Mouse (Mus musculus) heart, embryonic 15.5 days (tissue): ENCODE results near the gene Cyp2c68. TPM values are rescaled to one million over a fixed set of nuclear protein-coding genes. Genes with fewer than 3 reads are reported as not detected.
"Not testable (repeated sequence)": the region's sequence is repeated elsewhere in the genome, so short reads cannot be mapped to it uniquely, and the experiment has no call there.

Experiments
- ATAC-seq: fragments of 200-750 bp; cut with Nextera tagmentation; replicated peaks from 2 replicates; pipeline ENCODE4 v1.8.0; 2017; ENCODE audit warnings: low read depth, moderate TSS enrichment; ENCODE audit not compliant: insufficient number of reproducible peaks, insufficient read depth, low FRiP score
- H3K27ac ChIP-seq: fragments of 300-500 bp; sonication (generic); 2 replicates; pipeline ENCODE4 v1.5.1; 2015; ENCODE audit warnings: mild to moderate bottlenecking, inconsistent platforms
- H3K27me3 ChIP-seq: fragments of 300-500 bp; sonication (generic); 2 replicates; pipeline ENCODE4 v1.6.1; 2015; ENCODE audit warnings: inconsistent platforms
- H3K36me3 ChIP-seq: fragments of 300-500 bp; sonication (generic); 2 replicates; pipeline ENCODE4 v1.6.1; 2015; ENCODE audit warnings: mild to moderate bottlenecking, inconsistent platforms
- H3K4me1 ChIP-seq: fragments of 300-500 bp; sonication (generic); replicated peaks from 2 replicates; pipeline ENCODE4 v1.6.1; 2015; ENCODE audit warnings: inconsistent platforms
- H3K4me2 ChIP-seq: fragments of 300-500 bp; sonication (generic); 2 replicates; pipeline ENCODE4 v1.6.1; 2015; ENCODE audit warnings: inconsistent platforms, mild to moderate bottlenecking, moderate library complexity
- H3K4me3 ChIP-seq: fragments of 300-500 bp; sonication (generic); 2 replicates; pipeline ENCODE4 v1.5.1; 2015; ENCODE audit warnings: mild to moderate bottlenecking, inconsistent platforms
- H3K9ac ChIP-seq: fragments of 300-500 bp; sonication (generic); 2 replicates; pipeline ENCODE4 v1.6.1; 2015; ENCODE audit warnings: mild to moderate bottlenecking, inconsistent platforms
- H3K9me3 ChIP-seq: fragments of 300-500 bp; sonication (generic); replicated peaks from 2 replicates; pipeline ENCODE4 v1.6.1; 2016; ENCODE audit warnings: inconsistent platforms
- WGBS: fragments of 180-500 bp; shearing (Covaris S2); methylation state at CpG from one replicate; pipeline ENCODE4 v1.1.7; 2015; ENCODE audit warnings: mixed read lengths; 5-methylcytosine and 5-hydroxymethylcytosine counted together
- polyA plus RNA-seq: library from polyadenylated mRNA; unstranded; fragments of >200 nt; fragmentation: Nextera tagmentation; extraction: Ambion mirVana; gene quantifications from 2 replicates; pipeline ENCODE4 v1.2.1, GENCODE M21; 2015

Gene Cyp2c68
- polyA plus RNA-seq = 0.82 TPM in 1 of 2 replicates, not detected in the other

- no peak for ATAC-seq
- no peaks in the 10 kb centered on the region for H3K4me1 ChIP-seq
- H3K36me3 ChIP-seq = no peaks in the 10 kb centered on the region
Measured at GRCm38 (mm10) chr19:39740920-39741319, at the start of gene Cyp2c68. TSS of gene Cyp2c68 (minus strand) at chr19:39741054.

GRCm38 (mm10) chr19:39785458-39785857, 44.6 kb upstream of the Cyp2c68 start:
- not testable (repeated sequence) for ATAC-seq, H3K9me3 ChIP-seq, H3K36me3 ChIP-seq, H3K4me3 ChIP-seq, H3K4me2 ChIP-seq, H3K27ac ChIP-seq, H3K27me3 ChIP-seq, H3K4me1 ChIP-seq, H3K9ac ChIP-seq
- WGBS = 58% methylated on average over 2 of the region's 2 CpGs

More at GRCm38 (mm10) chr19:39740920-39741319, at the start of gene Cyp2c68:
- no peaks in the 10 kb centered on the region for H3K9me3 ChIP-seq
- H3K27ac ChIP-seq = no peak within 1 kb of the TSS
- H3K9ac ChIP-seq = no peak within 1 kb of the TSS
- no peak within 1 kb of the TSS for H3K4me3 ChIP-seq
- no peak within 1 kb of the TSS for H3K4me2 ChIP-seq
- H3K27me3 ChIP-seq = no peaks in the 10 kb centered on the region
- 76% methylated on average over 2 of the region's 2 CpGs for WGBS

GRCm38 (mm10) chr19:39745357-39745756, 4.5 kb upstream of the Cyp2c68 start:
- 40% methylated on average over 1 of the region's 1 CpGs for WGBS

GRCm38 (mm10) chr19:39744361-39744760, 3.5 kb upstream of the Cyp2c68 start:
- H3K4me1 ChIP-seq = not testable (repeated sequence)

More at GRCm38 (mm10) chr19:39745357-39745756, 4.5 kb upstream of the Cyp2c68 start:
- no peak overlapping the region for H3K27ac ChIP-seq
- no peak overlapping the region for H3K4me3 ChIP-seq
- no peaks in the 10 kb centered on the region for H3K27me3 ChIP-seq
- no peak overlapping the region for H3K9ac ChIP-seq
- no peaks in the 10 kb centered on the region for H3K9me3 ChIP-seq
- no peaks in the 10 kb centered on the region for H3K4me1 ChIP-seq
- H3K36me3 ChIP-seq = no peaks in the 10 kb centered on the region
- H3K4me2 ChIP-seq = no peak overlapping the region
- no peak for ATAC-seq

GRCm38 (mm10) chr19:39711116-39711515, 29.7 kb downstream of the Cyp2c68 start:
- not testable (repeated sequence) for H3K4me1 ChIP-seq, H3K4me2 ChIP-seq, H3K4me3 ChIP-seq, H3K27me3 ChIP-seq, H3K9ac ChIP-seq, H3K27ac ChIP-seq, ATAC-seq, H3K9me3 ChIP-seq, H3K36me3 ChIP-seq
- WGBS = 70% methylated on average over 2 of the region's 2 CpGs

More at GRCm38 (mm10) chr19:39744361-39744760, 3.5 kb upstream of the Cyp2c68 start:
- not testable (repeated sequence) for ATAC-seq, H3K9me3 ChIP-seq, H3K27ac ChIP-seq, H3K4me2 ChIP-seq, H3K9ac ChIP-seq, H3K36me3 ChIP-seq, H3K4me3 ChIP-seq, H3K27me3 ChIP-seq
- 52% methylated on average over 1 of the region's 1 CpGs for WGBS

- H3K4me1 ChIP-seq, H3K4me3 ChIP-seq, H3K4me2 ChIP-seq, H3K36me3 ChIP-seq, H3K27ac ChIP-seq, H3K9ac ChIP-seq, ATAC-seq, H3K9me3 ChIP-seq, H3K27me3 ChIP-seq: not testable (repeated sequence)
Measured at GRCm38 (mm10) chr19:39665650-39666049, 75.2 kb downstream of the Cyp2c68 start.

- WGBS = 41% methylated on average over 1 of the region's 1 CpGs
- no peak overlapping the region for H3K27ac ChIP-seq
- no peak for ATAC-seq
- no peak overlapping the region for H3K9ac ChIP-seq
- H3K4me1 ChIP-seq = no peaks in the 10 kb centered on the region
- no peaks in the 10 kb centered on the region for H3K27me3 ChIP-seq
- H3K4me2 ChIP-seq = no peak overlapping the region
- no peaks in the 10 kb centered on the region; the same call in 1 of the 2 replicates for H3K9me3 ChIP-seq
- H3K4me3 ChIP-seq = no peak overlapping the region
- no peaks in the 10 kb centered on the region for H3K36me3 ChIP-seq
Measured at GRCm38 (mm10) chr19:39652381-39652780, 88.5 kb downstream of the Cyp2c68 start.

GRCm38 (mm10) chr19:39648938-39649337, 91.9 kb downstream of the Cyp2c68 start, which contains the start of gene Cyp2c67:
TSS of gene Cyp2c67 (minus strand) at chr19:39649051.
- ATAC-seq = no peak
- H3K27me3 ChIP-seq = no peaks in the 10 kb centered on the region
- no peaks in the 10 kb centered on the region for H3K36me3 ChIP-seq
- no peak within 1 kb of the TSS for H3K27ac ChIP-seq
- no peak within 1 kb of the TSS for H3K4me2 ChIP-seq
- WGBS = 89% methylated on average over 1 of the region's 1 CpGs
- H3K4me3 ChIP-seq = no peak within 1 kb of the TSS
- H3K9ac ChIP-seq = no peak within 1 kb of the TSS
- H3K4me1 ChIP-seq = no peaks in the 10 kb centered on the region
- H3K9me3 ChIP-seq = no peaks in the 10 kb centered on the region; the same call in 1 of the 2 replicates

GRCm38 (mm10) chr19:39647519-39647918, 93.3 kb downstream of the Cyp2c68 start:
- WGBS = 84% methylated on average over 9 of the region's 9 CpGs

GRCm38 (mm10) chr19:39644551-39644950, 96.3 kb downstream of the Cyp2c68 start:
- not testable (repeated sequence) for H3K9me3 ChIP-seq, H3K36me3 ChIP-seq, ATAC-seq, H3K9ac ChIP-seq, H3K4me1 ChIP-seq, H3K4me2 ChIP-seq, H3K4me3 ChIP-seq, H3K27me3 ChIP-seq, H3K27ac ChIP-seq
- 78% methylated on average over 7 of the region's 7 CpGs for WGBS

More at GRCm38 (mm10) chr19:39647519-39647918, 93.3 kb downstream of the Cyp2c68 start:
- Histone ChIP-seq H3K27ac (no peak overlapping the region), H3K27me3 (no peaks in the 10 kb centered on the region), H3K9ac (no peak overlapping the region), H3K36me3 (no peaks in the 10 kb centered on the region), H3K4me1 (no peaks in the 10 kb centered on the region), H3K9me3 (no peaks in the 10 kb centered on the region), H3K4me2 (no peak overlapping the region), H3K4me3 (no peak overlapping the region)
- ATAC-seq = no peak
